Mouse (Mus musculus): ENCODE data around the gene Slc30a9.

- TF ChIP-seq CTCF (IDR thresholded peaks at IDR 0.05; ENCODE audit: control insufficient read depth, insufficient read depth, insufficient replicate concordance, low read depth, low read length) (no peak), POLR2A (IDR thresholded peaks at IDR 0.05; ENCODE audit: control insufficient read depth, low read depth, low read length) (no peak)
Measured at GRCm38 (mm10) chr5:67295682-67296081, 11.1 kb upstream of the Slc30a9 start.

Data from testis, adult 2 months (tissue).